11 mouse cellular contexts compared by ENCODE assay signal in genomic region chr10:74463972-74464371, GRCm38 (mm10).
DNase-seq lines count a peak whose midpoint lies in the region; ATAC-seq lines count a peak whose summit lies in the region.
"Had no signal": no experiment of that assay in that cellular context is flagged by ENCODE, and none has a peak within 500 bp of the region (broad histone marks: within the 10 kb centered on the region; RNA-seq: fewer than 3 reads in every experiment).

No protein-coding gene starts in this region.

- H3K9ac ChIP-seq in hindbrain, embryonic 11.5 days (ENCODE audit: low read depth, low read length), result no peak overlapping the region
- H3K9ac ChIP-seq in hindbrain, embryonic 13.5 days, result no peak overlapping the region
- H3K9ac ChIP-seq in midbrain, embryonic 14.5 days (replicated peaks; ENCODE audit: low read length), result no peak overlapping the region
- H3K9ac ChIP-seq in midbrain, embryonic 13.5 days (replicated peaks), result no peak overlapping the region
- H3K9ac ChIP-seq: limb, embryonic 13.5 days had no signal

- no peak overlapping the region for H3K4me2 ChIP-seq in hindbrain, embryonic 11.5 days (replicated peaks; ENCODE audit: low read depth, low read length)
- no peak overlapping the region for H3K4me2 ChIP-seq in hindbrain, embryonic 13.5 days
- H3K4me2 ChIP-seq in midbrain, embryonic 14.5 days (ENCODE audit: low read length), result no peak overlapping the region
- H3K4me2 ChIP-seq in midbrain, embryonic 13.5 days (replicated peaks), result no peak overlapping the region
- H3K4me2 ChIP-seq: limb, embryonic 13.5 days had no signal

- H3K27me3 ChIP-seq in hindbrain, embryonic 11.5 days (ENCODE audit: control insufficient read depth, insufficient read depth, low read length), result no peaks in the 10 kb centered on the region
- H3K27me3 ChIP-seq in hindbrain, embryonic 13.5 days, result no peaks in the 10 kb centered on the region
- H3K27me3 ChIP-seq in midbrain, embryonic 14.5 days (ENCODE audit: control insufficient read depth, insufficient read depth, low read length), result no peaks in the 10 kb centered on the region
- no peaks in the 10 kb centered on the region for H3K27me3 ChIP-seq in midbrain, embryonic 13.5 days
- H3K27me3 ChIP-seq: limb, embryonic 13.5 days had no signal

- DNase-seq in hindbrain, embryonic 11.5 days (ENCODE audit: low spot score), result peak; percentile 31
- DNase-seq in midbrain, embryonic 14.5 days, result peak; percentile 82
- peak; percentile 7 for DNase-seq in embryo, embryonic 11.5 days (ENCODE audit: low read depth, low spot score)
- DNase-seq in urinary bladder, postnatal 25 days (ENCODE audit: low spot score), result no peak
- DNase-seq in testis, postnatal 14 days (ENCODE audit: low spot score), result no peak
- no peak for DNase-seq in right cerebral cortex, postnatal 14 days

- no peaks in the 10 kb centered on the region for H3K4me1 ChIP-seq in hindbrain, embryonic 11.5 days (replicated peaks; ENCODE audit: control insufficient read depth, insufficient read depth, low read length)
- H3K4me1 ChIP-seq in hindbrain, embryonic 13.5 days (replicated peaks), result no peaks in the 10 kb centered on the region
- H3K4me1 ChIP-seq in midbrain, embryonic 14.5 days (ENCODE audit: control insufficient read depth, insufficient read depth, low read length), result no peaks in the 10 kb centered on the region
- H3K4me1 ChIP-seq in midbrain, embryonic 13.5 days (replicated peaks), result no peaks in the 10 kb centered on the region
- H3K4me1 ChIP-seq: limb, embryonic 13.5 days had no signal

- H3K9me3 ChIP-seq in hindbrain, embryonic 11.5 days (ENCODE audit: control insufficient read depth, low read length), result no peaks in the 10 kb centered on the region
- H3K9me3 ChIP-seq in hindbrain, embryonic 13.5 days, result no peaks in the 10 kb centered on the region
- no peaks in the 10 kb centered on the region for H3K9me3 ChIP-seq in midbrain, embryonic 14.5 days (ENCODE audit: control insufficient read depth, low read length)
- H3K9me3 ChIP-seq in midbrain, embryonic 13.5 days, result no peaks in the 10 kb centered on the region
- H3K9me3 ChIP-seq: limb, embryonic 13.5 days had no signal

- ATAC-seq in hindbrain, embryonic 11.5 days (ENCODE audit: low FRiP score), result no peak
- ATAC-seq in hindbrain, embryonic 13.5 days (ENCODE audit: low FRiP score), result no peak
- ATAC-seq in midbrain, embryonic 14.5 days (ENCODE audit: low FRiP score, low TSS enrichment), result no peak
- ATAC-seq in midbrain, embryonic 13.5 days, result no peak
- ATAC-seq: inflammation-experienced regulatory T-cells, adult 6 months had no signal

- no peak overlapping the region for H3K27ac ChIP-seq in hindbrain, embryonic 11.5 days (ENCODE audit: low read depth, low read length)
- no peak overlapping the region for H3K27ac ChIP-seq in hindbrain, embryonic 13.5 days
- no peak overlapping the region for H3K27ac ChIP-seq in midbrain, embryonic 14.5 days (replicated peaks; ENCODE audit: low read depth, low read length)
- no peak overlapping the region for H3K27ac ChIP-seq in midbrain, embryonic 13.5 days
- H3K27ac ChIP-seq: limb, embryonic 13.5 days had no signal

- no peaks in the 10 kb centered on the region for H3K36me3 ChIP-seq in hindbrain, embryonic 11.5 days (ENCODE audit: control insufficient read depth, insufficient read depth, low read length)
- H3K36me3 ChIP-seq in hindbrain, embryonic 13.5 days, result no peaks in the 10 kb centered on the region
- no peaks in the 10 kb centered on the region for H3K36me3 ChIP-seq in midbrain, embryonic 14.5 days (ENCODE audit: control insufficient read depth, insufficient read depth, low read length)
- H3K36me3 ChIP-seq in midbrain, embryonic 13.5 days, result no peaks in the 10 kb centered on the region
- H3K36me3 ChIP-seq: limb, embryonic 13.5 days had no signal

- 38% methylated on average over 2 of the region's 2 CpGs for WGBS in hindbrain, embryonic 11.5 days
- 30% methylated on average over 2 of the region's 2 CpGs for WGBS in hindbrain, embryonic 13.5 days
- 27% methylated on average over 2 of the region's 2 CpGs for WGBS in midbrain, embryonic 14.5 days
- 32% methylated on average over 2 of the region's 2 CpGs for WGBS in midbrain, embryonic 13.5 days

- no peak overlapping the region for H3K4me3 ChIP-seq in hindbrain, embryonic 11.5 days (ENCODE audit: low read depth, low read length)
- no peak overlapping the region for H3K4me3 ChIP-seq in hindbrain, embryonic 13.5 days
- H3K4me3 ChIP-seq in midbrain, embryonic 14.5 days (replicated peaks; ENCODE audit: low read depth, low read length), result no peak overlapping the region
- H3K4me3 ChIP-seq in midbrain, embryonic 13.5 days (replicated peaks), result no peak overlapping the region
- H3K4me3 ChIP-seq: limb, embryonic 13.5 days; myocyte had no signal

Comparison
In these comparisons a context has a peak if more than half of its experiments do, and no peak if none do; other contexts are left out.
1. DNase-seq: peak in hindbrain, embryonic 11.5 days (single experiment), midbrain, embryonic 14.5 days (single experiment) and embryo, embryonic 11.5 days (single experiment); none in urinary bladder, postnatal 25 days (single experiment), testis, postnatal 14 days (single experiment) and right cerebral cortex, postnatal 14 days (single experiment).